Comparison of ENCODE assay signal across 8 mouse cellular contexts in genomic region chr17:36835591-36836426, GRCm38 (mm10). TPM values are rescaled to one million over a fixed set of nuclear protein-coding genes. Genes with fewer than 3 reads are reported as not detected.
A peak's percentile ranks its signal among the peaks of the same experiment; 100 is the strongest.
DNase-seq lines count a peak whose midpoint lies in the region; ATAC-seq and TF ChIP-seq lines count a peak whose summit lies in the region.

No protein-coding gene starts in this region.

- peak overlapping the region; percentile 63 for H3K9ac ChIP-seq in CH12.LX (ENCODE audit: insufficient read depth, low read depth)
- no peak overlapping the region for H3K9ac ChIP-seq in forebrain, embryonic 12.5 days
- peak overlapping the region; percentile 91 for H3K9ac ChIP-seq in heart, embryonic 16.5 days (ENCODE audit: low read length)
- H3K9ac ChIP-seq in liver, embryonic 16.5 days (ENCODE audit: low read depth, low read length), result peak overlapping the region; percentile 82
- H3K9ac ChIP-seq in neural tube, embryonic 13.5 days, result no peak overlapping the region

- H3K4me1 ChIP-seq in CH12.LX (ENCODE audit: control insufficient read depth in 1 of 2, insufficient read depth in 2 of 2), result peaks cover 4 to 26% of the 10 kb centered on the region in 2 experiments
- H3K4me1 ChIP-seq in brown adipose tissue, adult 24 weeks (ENCODE audit: control insufficient read depth, insufficient read depth, insufficient read length, low read length), result peaks cover 5% of the 10 kb centered on the region; the same call in 1 of the 2 replicates
- peaks cover 18% of the 10 kb centered on the region for H3K4me1 ChIP-seq in forebrain, embryonic 12.5 days
- H3K4me1 ChIP-seq in heart, embryonic 16.5 days (ENCODE audit: control insufficient read depth, insufficient read depth, low read length), result peaks cover 14% of the 10 kb centered on the region
- peaks cover 14% of the 10 kb centered on the region for H3K4me1 ChIP-seq in liver, embryonic 16.5 days (ENCODE audit: control insufficient read depth, low read depth, low read length)
- peaks cover 27% of the 10 kb centered on the region for H3K4me1 ChIP-seq in neural tube, embryonic 13.5 days (replicated peaks)

- in situ Hi-C loops in CH12.LX (cut with MboI; ENCODE audit: low pct_ligation_motif_present, low pct_unique_long_range_greater_than_20kb, low sequenced_read_pairs), result no loop called here

- TF ChIP-seq EP300 in CH12.LX (IDR thresholded peaks at IDR 0.05; ENCODE audit: low read length), result no peak

- ATAC-seq in forebrain, embryonic 12.5 days (ENCODE audit: low FRiP score), result no peak
- ATAC-seq in heart, embryonic 16.5 days (replicated peaks; ENCODE audit: extremely low read depth, insufficient read depth, low FRiP score), result no peak
- peak; percentile 4 for ATAC-seq in liver, embryonic 16.5 days (ENCODE audit: low read depth)
- peak; percentile 12; the same call in 1 of the 2 replicates for ATAC-seq in neural tube, embryonic 13.5 days (ENCODE audit: low read depth)

- no peak overlapping the region for H3K27ac ChIP-seq in CH12.LX (ENCODE audit: insufficient read depth, low read depth)
- H3K27ac ChIP-seq in brown adipose tissue, adult 24 weeks (replicated peaks; ENCODE audit: low read depth, low read length), result peak overlapping the region; percentile 89
- H3K27ac ChIP-seq in forebrain, embryonic 12.5 days, result peak overlapping the region; percentile 51; the same call in 1 of the 2 replicates
- H3K27ac ChIP-seq in heart, embryonic 16.5 days (ENCODE audit: low read length), result peak overlapping the region; percentile 87
- H3K27ac ChIP-seq in liver, embryonic 16.5 days (ENCODE audit: low read length), result peak overlapping the region; percentile 88
- H3K27ac ChIP-seq in neural tube, embryonic 13.5 days (replicated peaks), result peak overlapping the region; percentile 95

- peaks cover 3% of the 10 kb centered on the region for H3K79me2 ChIP-seq in CH12.LX (replicated peaks; ENCODE audit: control insufficient read depth, extremely low read depth, insufficient read depth, poor library complexity, severe bottlenecking)

- H3K4me3 ChIP-seq in CH12.LX (replicated peaks in 1 of 3; ENCODE audit: low read depth in 2 of 3, low read length in 2 of 3, poor library complexity in 1 of 3), result peak overlapping the region; percentile 34 to 68 (median 48)
- peak overlapping the region; percentile 64 for H3K4me3 ChIP-seq in brown adipose tissue, adult 24 weeks (ENCODE audit: insufficient read depth, low read depth, low read length)
- H3K4me3 ChIP-seq in forebrain, embryonic 12.5 days (replicated peaks), result peak overlapping the region; percentile 69; the same call in 1 of the 2 replicates
- peak overlapping the region; percentile 79 for H3K4me3 ChIP-seq in heart, embryonic 16.5 days (ENCODE audit: low read length)
- H3K4me3 ChIP-seq in liver, embryonic 16.5 days (ENCODE audit: low read depth, low read length), result peak overlapping the region; percentile 82
- H3K4me3 ChIP-seq in neural tube, embryonic 13.5 days, result peak overlapping the region; percentile 73

- peak; percentile 82 for DNase-seq in CH12.LX (ENCODE audit: extremely low read depth)
- DNase-seq in kidney, postnatal 25 days, result peak; percentile 81 to 85
- DNase-seq in thymus, adult 18-20 months, result peak; percentile 45 to 59

- H3K9me3 ChIP-seq in CH12.LX (replicated peaks; ENCODE audit: low read length), result no peaks in the 10 kb centered on the region
- no peaks in the 10 kb centered on the region for H3K9me3 ChIP-seq in forebrain, embryonic 12.5 days
- H3K9me3 ChIP-seq in heart, embryonic 16.5 days (replicated peaks; ENCODE audit: control insufficient read depth, low read length), result no peaks in the 10 kb centered on the region
- H3K9me3 ChIP-seq in liver, embryonic 16.5 days (replicated peaks; ENCODE audit: control insufficient read depth, low read length), result no peaks in the 10 kb centered on the region
- H3K9me3 ChIP-seq in neural tube, embryonic 13.5 days, result no peaks in the 10 kb centered on the region

- H3K4me2 ChIP-seq in CH12.LX (ENCODE audit: insufficient read depth, low read depth, poor library complexity, severe bottlenecking), result peak overlapping the region; percentile 82
- peak overlapping the region; percentile 62 for H3K4me2 ChIP-seq in forebrain, embryonic 12.5 days
- H3K4me2 ChIP-seq in heart, embryonic 16.5 days (ENCODE audit: low read depth, low read length), result peak overlapping the region; percentile 84
- peak overlapping the region; percentile 92 for H3K4me2 ChIP-seq in liver, embryonic 16.5 days (ENCODE audit: low read depth, low read length)
- peak overlapping the region; percentile 60 for H3K4me2 ChIP-seq in neural tube, embryonic 13.5 days

- H3K27me3 ChIP-seq in CH12.LX (replicated peaks), result peaks cover 9% of the 10 kb centered on the region
- H3K27me3 ChIP-seq in forebrain, embryonic 12.5 days, result no peaks in the 10 kb centered on the region
- no peaks in the 10 kb centered on the region for H3K27me3 ChIP-seq in heart, embryonic 16.5 days (ENCODE audit: control insufficient read depth, insufficient read depth, low read length)
- H3K27me3 ChIP-seq in liver, embryonic 16.5 days (ENCODE audit: control insufficient read depth, insufficient read depth, low read depth, low read length), result no peaks in the 10 kb centered on the region
- no peaks in the 10 kb centered on the region for H3K27me3 ChIP-seq in neural tube, embryonic 13.5 days

- dilution Hi-C loops in CH12.LX (cut with MboI; ENCODE audit: extremely low pct_ligation_motif_present, extremely low pct_unique_long_range_greater_than_20kb, low sequenced_read_pairs), result no loop called here

- TF ChIP-seq RAD21 in CH12.LX (IDR thresholded peaks at IDR 0.05; ENCODE audit: low read depth, low read length), result peak; percentile 4

- TF ChIP-seq CTCF in CH12.LX (conservative IDR thresholded peaks at IDR 0.05 in 1 of 2, IDR thresholded peaks at IDR 0.05 in 1 of 2; ENCODE audit: low read depth in 2 of 2, low read length in 2 of 2), result peak in 1 of 2 experiments; percentile 61; a peak in 2 of 4 replicates

- peaks cover 0 to 9% of the 10 kb centered on the region in 2 experiments for H3K36me3 ChIP-seq in CH12.LX (replicated peaks in 1 of 2; ENCODE audit: control insufficient read depth in 1 of 2, insufficient read depth in 1 of 2, low read length in 1 of 2)
- 0 out of 2 replicates have a peak, but pooled peaks cover 3% of the 10 kb centered on the region for H3K36me3 ChIP-seq in forebrain, embryonic 12.5 days (replicated peaks)
- no peaks in the 10 kb centered on the region; the same call in 1 of the 2 replicates for H3K36me3 ChIP-seq in heart, embryonic 16.5 days (ENCODE audit: control insufficient read depth, insufficient read depth)
- H3K36me3 ChIP-seq in liver, embryonic 16.5 days (ENCODE audit: control insufficient read depth, insufficient read depth), result no peaks in the 10 kb centered on the region
- H3K36me3 ChIP-seq in neural tube, embryonic 13.5 days, result no peaks in the 10 kb centered on the region; the same call in 1 of the 2 replicates

- 36% methylated on average over 12 of the region's 12 CpGs for WGBS in forebrain, embryonic 12.5 days
- WGBS in heart, embryonic 16.5 days, result 33% methylated on average over 12 of the region's 12 CpGs
- 27% methylated on average over 12 of the region's 12 CpGs for WGBS in liver, embryonic 16.5 days (ENCODE audit: insufficient replicate concordance)
- WGBS in neural tube, embryonic 13.5 days, result 36% methylated on average over 12 of the region's 12 CpGs

- no peak for TF ChIP-seq POLR2A in CH12.LX (IDR thresholded peaks at IDR 0.05; ENCODE audit: low read depth, low read length)

RNA-seq across cellular contexts. Expression of gene Trim26, which starts 1.1 kb away (rescaled TPM):
- total RNA-seq in CH12.LX (2012; rRNA removed) (17.1 and 19.1 TPM in 2 replicates), CH12.LX (2014; rRNA removed) (13.6 and 14.2 TPM in 2 replicates)
- polyA plus RNA-seq in CH12.LX (2012; ENCODE audit: insufficient read length, low read depth), result 67.0 and 67.1 TPM in 2 replicates
- polyA plus RNA-seq in brown adipose tissue, adult 24 weeks (2012; ENCODE audit: insufficient read depth, insufficient read length, missing spikeins), result 14.9 and 17.1 TPM in 2 replicates
- polyA plus RNA-seq in forebrain, embryonic 12.5 days (2016; fragmentation: Nextera tagmentation; extraction: Ambion mirVana), result 38.7 and 44.0 TPM in 2 replicates
- 23.5 and 23.7 TPM in 2 replicates for polyA plus RNA-seq in heart, embryonic 16.5 days (2015; fragmentation: Nextera tagmentation; extraction: Ambion mirVana)
- polyA plus RNA-seq in liver, embryonic 16.5 days (2015; fragmentation: Nextera tagmentation; extraction: Ambion mirVana), result 15.8 and 16.7 TPM in 2 replicates
- 48.0 and 48.2 TPM in 2 replicates for polyA plus RNA-seq in neural tube, embryonic 13.5 days (2015; fragmentation: Nextera tagmentation; extraction: Ambion mirVana)

RNA-seq across cellular contexts. Expression of gene H2-M10.6, which starts 23.8 kb away (rescaled TPM):
- total RNA-seq in CH12.LX (2012; rRNA removed), result not detected in 2 replicates
- total RNA-seq in CH12.LX (2014; rRNA removed), result not detected in 2 replicates
- 0.20 and 0.27 TPM in 2 replicates for polyA plus RNA-seq in CH12.LX (2012; ENCODE audit: insufficient read length, low read depth)
- polyA plus RNA-seq in brown adipose tissue, adult 24 weeks (2012; ENCODE audit: insufficient read depth, insufficient read length, missing spikeins), result not detected in 2 replicates
- not detected in 2 replicates for polyA plus RNA-seq in forebrain, embryonic 12.5 days (2016; fragmentation: Nextera tagmentation; extraction: Ambion mirVana)
- not detected in 2 replicates for polyA plus RNA-seq in heart, embryonic 16.5 days (2015; fragmentation: Nextera tagmentation; extraction: Ambion mirVana)
- not detected in 2 replicates for polyA plus RNA-seq in liver, embryonic 16.5 days (2015; fragmentation: Nextera tagmentation; extraction: Ambion mirVana)
- polyA plus RNA-seq in neural tube, embryonic 13.5 days (2015; fragmentation: Nextera tagmentation; extraction: Ambion mirVana), result not detected in 2 replicates

RNA-seq across cellular contexts. Expression of gene Trim15, which starts 31.2 kb away (rescaled TPM):
- total RNA-seq in CH12.LX (2012; rRNA removed) (not detected in 2 replicates), CH12.LX (2014; rRNA removed) (not detected in 2 replicates)
- polyA plus RNA-seq in CH12.LX (2012; ENCODE audit: insufficient read length, low read depth), result 0.14 TPM in 1 of 2 replicates, not detected in the other
- not detected in 2 replicates for polyA plus RNA-seq in brown adipose tissue, adult 24 weeks (2012; ENCODE audit: insufficient read depth, insufficient read length, missing spikeins)
- polyA plus RNA-seq in forebrain, embryonic 12.5 days (2016; fragmentation: Nextera tagmentation; extraction: Ambion mirVana), result 0.14 and 0.24 TPM in 2 replicates
- polyA plus RNA-seq in heart, embryonic 16.5 days (2015; fragmentation: Nextera tagmentation; extraction: Ambion mirVana), result 0.13 TPM in 1 of 2 replicates, not detected in the other
- polyA plus RNA-seq in liver, embryonic 16.5 days (2015; fragmentation: Nextera tagmentation; extraction: Ambion mirVana), result 0.55 and 0.61 TPM in 2 replicates
- 0.43 and 0.61 TPM in 2 replicates for polyA plus RNA-seq in neural tube, embryonic 13.5 days (2015; fragmentation: Nextera tagmentation; extraction: Ambion mirVana)

RNA-seq across cellular contexts. Expression of gene Trim10, which starts 33.6 kb away (rescaled TPM):
- total RNA-seq in CH12.LX (2012; rRNA removed) (not detected in 2 replicates), CH12.LX (2014; rRNA removed) (not detected in 2 replicates)
- polyA plus RNA-seq in CH12.LX (2012; ENCODE audit: insufficient read length, low read depth), result not detected in 2 replicates
- 0.67 TPM in 1 of 2 replicates, not detected in the other for polyA plus RNA-seq in brown adipose tissue, adult 24 weeks (2012; ENCODE audit: insufficient read depth, insufficient read length, missing spikeins)
- polyA plus RNA-seq in forebrain, embryonic 12.5 days (2016; fragmentation: Nextera tagmentation; extraction: Ambion mirVana), result 4.7 and 7.1 TPM in 2 replicates
- polyA plus RNA-seq in heart, embryonic 16.5 days (2015; fragmentation: Nextera tagmentation; extraction: Ambion mirVana), result 5.8 and 6.1 TPM in 2 replicates
- polyA plus RNA-seq in liver, embryonic 16.5 days (2015; fragmentation: Nextera tagmentation; extraction: Ambion mirVana), result 285 and 295 TPM in 2 replicates
- polyA plus RNA-seq in neural tube, embryonic 13.5 days (2015; fragmentation: Nextera tagmentation; extraction: Ambion mirVana), result 1.3 and 1.6 TPM in 2 replicates

RNA-seq across cellular contexts. Expression of gene Trim40, which starts 54.1 kb away (rescaled TPM):
- total RNA-seq in CH12.LX (2012; rRNA removed) (0.13 TPM in 1 of 2 replicates, not detected in the other), CH12.LX (2014; rRNA removed) (not detected in 2 replicates)
- 0.14 and 0.22 TPM in 2 replicates for polyA plus RNA-seq in CH12.LX (2012; ENCODE audit: insufficient read length, low read depth)
- not detected in 2 replicates for polyA plus RNA-seq in brown adipose tissue, adult 24 weeks (2012; ENCODE audit: insufficient read depth, insufficient read length, missing spikeins)
- polyA plus RNA-seq in forebrain, embryonic 12.5 days (2016; fragmentation: Nextera tagmentation; extraction: Ambion mirVana), result not detected in 2 replicates
- 0.11 TPM in 1 of 2 replicates, not detected in the other for polyA plus RNA-seq in heart, embryonic 16.5 days (2015; fragmentation: Nextera tagmentation; extraction: Ambion mirVana)
- polyA plus RNA-seq in liver, embryonic 16.5 days (2015; fragmentation: Nextera tagmentation; extraction: Ambion mirVana), result not detected in 2 replicates
- not detected in 2 replicates for polyA plus RNA-seq in neural tube, embryonic 13.5 days (2015; fragmentation: Nextera tagmentation; extraction: Ambion mirVana)

Comparison
In these comparisons a context has a peak if more than half of its experiments do, and no peak if none do; other contexts are left out.
1. H3K9ac ChIP-seq: peak in CH12.LX (single experiment), heart, embryonic 16.5 days (single experiment) and liver, embryonic 16.5 days (single experiment); none in forebrain, embryonic 12.5 days (single experiment) and neural tube, embryonic 13.5 days (single experiment).
2. ATAC-seq: peak in liver, embryonic 16.5 days (single experiment) and neural tube, embryonic 13.5 days (single experiment); none in forebrain, embryonic 12.5 days (single experiment) and heart, embryonic 16.5 days (single experiment).
3. Peak in every context shown above with its lines, with median percentiles within 50 percentile points of each other: DNase-seq, H3K4me2 ChIP-seq and H3K4me3 ChIP-seq.